ENCODE assay signal across 15 mouse cellular contexts in genomic region chr5:41994307-41994706, GRCm38 (mm10).
"Had no signal": no experiment of that assay in that cellular context is flagged by ENCODE, and none has a peak within 500 bp of the region (broad histone marks: within the 10 kb centered on the region; RNA-seq: fewer than 3 reads in every experiment).

No protein-coding gene starts in this region.

- H3K27me3 ChIP-seq: neural tube, embryonic 13.5 days; neural tube, embryonic 15.5 days; stomach, embryonic 15.5 days had no signal

- DNase-seq: retina, postnatal 1 day; right cerebral cortex, adult 18-20 months; right cerebral cortex, postnatal 14 days; right cerebral cortex, postnatal 25 days; right cerebral cortex, postnatal 4 days; spleen, adult 18-20 months; thymus, adult 18-20 months; thymus, adult 2 months; thymus, postnatal 14 days; thymus, postnatal 25 days; thymus, postnatal 36 days; thymus, postnatal 4 days had no signal
